Mouse (Mus musculus) forebrain, embryonic 15.5 days (tissue): ENCODE results near the gene Rxra. TPM values are rescaled to one million over a fixed set of nuclear protein-coding genes. Genes with fewer than 3 reads are reported as not detected.

ENCODE experiments used
- polyA plus RNA-seq: library from polyadenylated mRNA; unstranded; fragments of >200 nt; fragmentation: Nextera tagmentation; extraction: Ambion mirVana; gene quantifications from 2 replicates; pipeline ENCODE4 v1.2.1, GENCODE M21; 2015

Gene Rxra
- polyA plus RNA-seq, 1 experiment from 2014 or later, result 3.2 TPM

Other genes with a start within 250 kb of the Rxra start
- 12.6 and 13.9 TPM in 2 replicates for gene Vav2, start 249.4 kb upstream of the Rxra start, polyA plus RNA-seq
- 30.6 and 31.5 TPM in 2 replicates for gene Brd3os, start 234.1 kb upstream of the Rxra start, polyA plus RNA-seq
- gene Brd3, start 168.8 kb upstream of the Rxra start, polyA plus RNA-seq, result 142 and 149 TPM in 2 replicates
- gene Wdr5, start 161.3 kb upstream of the Rxra start, polyA plus RNA-seq, result 50.5 and 55.4 TPM in 2 replicates
- gene Col5a1, start 210.0 kb downstream of the Rxra start, polyA plus RNA-seq, result 5.4 and 5.9 TPM in 2 replicates